ENCODE assay signal across 12 mouse cellular contexts in the genomic region with DNA sequence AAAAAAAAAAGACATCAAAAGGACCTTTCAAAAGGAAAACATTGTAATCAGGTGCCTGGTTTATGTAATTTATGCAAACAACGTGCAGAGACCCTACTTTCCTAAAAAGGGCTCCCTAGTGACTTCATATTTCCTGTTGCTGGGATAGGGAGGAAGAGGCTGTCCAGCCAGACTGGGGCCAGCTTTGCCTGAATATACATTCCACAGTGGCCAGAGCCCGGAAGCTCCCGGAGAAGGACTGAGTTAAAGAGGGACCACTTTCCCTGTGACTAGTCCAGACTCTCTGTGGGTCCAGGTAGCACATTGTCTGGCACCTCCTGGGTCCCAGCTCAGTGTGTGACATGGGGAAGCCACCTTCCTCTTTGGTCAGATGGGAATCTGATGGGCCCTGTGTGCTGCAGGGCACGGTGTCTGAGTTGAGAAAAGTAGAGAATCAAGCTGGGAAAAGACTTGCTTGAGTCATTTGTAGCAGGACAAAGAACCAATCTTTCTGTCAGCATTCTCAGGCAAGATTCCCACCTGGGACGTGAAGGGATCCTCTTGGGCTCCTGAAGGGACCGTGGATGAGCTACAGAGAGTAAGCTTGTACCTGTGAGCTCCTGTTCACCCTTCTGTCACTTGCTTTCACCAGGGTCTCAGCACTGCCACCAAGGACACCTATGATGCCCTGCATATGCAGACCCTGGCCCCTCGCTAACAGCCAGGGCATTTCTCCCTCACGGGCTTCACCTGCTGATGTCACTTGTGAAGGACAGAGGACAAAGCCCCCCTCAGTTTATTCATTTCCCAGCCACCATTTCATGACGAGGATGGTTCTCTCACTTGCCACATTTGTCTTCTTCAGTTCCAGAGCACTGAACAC.
DNase-seq lines count a peak whose midpoint lies in the region; ATAC-seq lines count a peak whose summit lies in the region.
"Had no signal": no experiment of that assay in that cellular context is flagged by ENCODE, and none has a peak within 500 bp of the region (broad histone marks: within the 10 kb centered on the region; RNA-seq: fewer than 3 reads in every experiment).

No protein-coding gene starts in this region.

- H3K4me2 ChIP-seq in forebrain, embryonic 16.5 days (ENCODE audit: low read length): no peak overlapping the region
- no peak overlapping the region for H3K4me2 ChIP-seq in heart, embryonic 13.5 days
- H3K4me2 ChIP-seq in kidney, embryonic 16.5 days (replicated peaks; ENCODE audit: low read depth, low read length): no peak overlapping the region
- no peak overlapping the region for H3K4me2 ChIP-seq in neural tube, embryonic 13.5 days

- H3K4me3 ChIP-seq in forebrain, embryonic 10.5 days: no peak overlapping the region
- H3K4me3 ChIP-seq in forebrain, embryonic 16.5 days (replicated peaks; ENCODE audit: low read length): no peak overlapping the region
- no peak overlapping the region for H3K4me3 ChIP-seq in heart, embryonic 13.5 days
- H3K4me3 ChIP-seq in kidney, embryonic 16.5 days (ENCODE audit: low read length): no peak overlapping the region
- no peak overlapping the region for H3K4me3 ChIP-seq in neural tube, embryonic 13.5 days

- WGBS in forebrain, embryonic 10.5 days: 85% methylated on average over 9 of the region's 9 CpGs
- WGBS in forebrain, embryonic 16.5 days: 77% methylated on average over 9 of the region's 9 CpGs
- WGBS in heart, embryonic 13.5 days: 55% methylated on average over 9 of the region's 9 CpGs
- 70% methylated on average over 9 of the region's 9 CpGs for WGBS in kidney, embryonic 16.5 days
- 76% methylated on average over 9 of the region's 9 CpGs for WGBS in neural tube, embryonic 13.5 days

- H3K9ac ChIP-seq in forebrain, embryonic 16.5 days (replicated peaks; ENCODE audit: low read depth, low read length): no peak overlapping the region
- H3K9ac ChIP-seq in heart, embryonic 13.5 days: no peak overlapping the region
- no peak overlapping the region for H3K9ac ChIP-seq in kidney, embryonic 16.5 days (replicated peaks; ENCODE audit: low read length)
- H3K9ac ChIP-seq in neural tube, embryonic 13.5 days: no peak overlapping the region

- no peak for ATAC-seq in forebrain, embryonic 16.5 days
- no peak for ATAC-seq in heart, embryonic 13.5 days (ENCODE audit: extremely low read depth, insufficient number of reproducible peaks, low FRiP score, low TSS enrichment)
- ATAC-seq in kidney, embryonic 16.5 days (ENCODE audit: low FRiP score, low TSS enrichment): 0 out of 2 replicates have a peak, but pooled peaks have one; percentile 50
- no peak for ATAC-seq in neural tube, embryonic 13.5 days (ENCODE audit: low read depth)

- H3K27me3 ChIP-seq in forebrain, embryonic 10.5 days (ENCODE audit: poor library complexity, severe bottlenecking): peaks cover 24% of the 10 kb centered on the region
- H3K27me3 ChIP-seq in forebrain, embryonic 16.5 days (replicated peaks; ENCODE audit: control insufficient read depth, insufficient read depth, low read length): no peaks in the 10 kb centered on the region
- 0 out of 2 replicates have a peak, but pooled peaks cover 3% of the 10 kb centered on the region for H3K27me3 ChIP-seq in heart, embryonic 13.5 days (replicated peaks)
- no peaks in the 10 kb centered on the region for H3K27me3 ChIP-seq in kidney, embryonic 16.5 days (ENCODE audit: insufficient read depth, low read length)
- peaks cover 13% of the 10 kb centered on the region for H3K27me3 ChIP-seq in neural tube, embryonic 13.5 days

- H3K36me3 ChIP-seq in forebrain, embryonic 10.5 days (replicated peaks): peaks cover 9% of the 10 kb centered on the region
- no peaks in the 10 kb centered on the region for H3K36me3 ChIP-seq in forebrain, embryonic 16.5 days (ENCODE audit: control insufficient read depth, insufficient read depth)
- no peaks in the 10 kb centered on the region for H3K36me3 ChIP-seq in heart, embryonic 13.5 days
- no peaks in the 10 kb centered on the region for H3K36me3 ChIP-seq in kidney, embryonic 16.5 days (ENCODE audit: insufficient read depth, low read length)
- peaks cover 6% of the 10 kb centered on the region; the same call in 1 of the 2 replicates for H3K36me3 ChIP-seq in neural tube, embryonic 13.5 days

- DNase-seq in forebrain, embryonic 10.5 days (ENCODE audit: extremely low spot score, low spot score): no peak
- DNase-seq in heart, adult 8-10 months (ENCODE audit: low spot score): no peak
- DNase-seq in kidney, postnatal 14 days: no peak
- DNase-seq in neural tube, embryonic 10.5 days (ENCODE audit: extremely low spot score, low spot score): no peak
- DNase-seq: cerebellum, adult 2 months; layer of hippocampus, postnatal 36 days; midbrain, embryonic 14.5 days; thymus, adult 18-20 months had no signal

- peaks cover 37% of the 10 kb centered on the region for H3K4me1 ChIP-seq in forebrain, embryonic 10.5 days
- peaks cover 4% of the 10 kb centered on the region; the same call in 1 of the 2 replicates for H3K4me1 ChIP-seq in forebrain, embryonic 16.5 days (replicated peaks; ENCODE audit: control insufficient read depth, insufficient read depth, low read length)
- H3K4me1 ChIP-seq in heart, embryonic 13.5 days: peaks cover 21% of the 10 kb centered on the region
- H3K4me1 ChIP-seq in kidney, embryonic 16.5 days (ENCODE audit: insufficient read depth, low read length): peaks cover 19% of the 10 kb centered on the region
- H3K4me1 ChIP-seq in neural tube, embryonic 13.5 days (replicated peaks): peaks cover 16% of the 10 kb centered on the region

- H3K27ac ChIP-seq in forebrain, embryonic 10.5 days: peak overlapping the region; percentile 26; the same call in 1 of the 2 replicates
- no peak overlapping the region for H3K27ac ChIP-seq in forebrain, embryonic 16.5 days (ENCODE audit: low read length)
- peak overlapping the region; percentile 31 for H3K27ac ChIP-seq in heart, embryonic 13.5 days (replicated peaks)
- H3K27ac ChIP-seq in kidney, embryonic 16.5 days (ENCODE audit: low read length): peak overlapping the region; percentile 70
- peak overlapping the region; percentile 25; the same call in 1 of the 2 replicates for H3K27ac ChIP-seq in neural tube, embryonic 13.5 days (replicated peaks)

- H3K9me3 ChIP-seq in forebrain, embryonic 10.5 days: no peaks in the 10 kb centered on the region
- H3K9me3 ChIP-seq in forebrain, embryonic 16.5 days (ENCODE audit: control insufficient read depth, low read length): no peaks in the 10 kb centered on the region
- no peaks in the 10 kb centered on the region for H3K9me3 ChIP-seq in heart, embryonic 13.5 days
- H3K9me3 ChIP-seq in kidney, embryonic 16.5 days (ENCODE audit: low read length): no peaks in the 10 kb centered on the region
- H3K9me3 ChIP-seq in neural tube, embryonic 13.5 days: no peaks in the 10 kb centered on the region
